In genomic region chr7:34876787-34877186, GRCm38 (mm10) we compare ENCODE assay signal across 14 mouse cellular contexts. TPM values are rescaled to one million over a fixed set of nuclear protein-coding genes. Genes with fewer than 3 reads are reported as not detected.
DNase-seq lines count a peak whose midpoint lies in the region; ATAC-seq and TF ChIP-seq lines count a peak whose summit lies in the region.
"Had no signal": no experiment of that assay in that cellular context is flagged by ENCODE, and none has a peak within 500 bp of the region (broad histone marks: within the 10 kb centered on the region; RNA-seq: fewer than 3 reads in every experiment).

No protein-coding gene starts in this region.

- no peaks in the 10 kb centered on the region for H3K36me3 ChIP-seq in kidney, adult 2 months (ENCODE audit: control insufficient read depth, insufficient read depth, low read length)
- H3K36me3 ChIP-seq in kidney, embryonic 14.5 days (ENCODE audit: control insufficient read depth, insufficient read depth, low read length) = no peaks in the 10 kb centered on the region
- no peaks in the 10 kb centered on the region for H3K36me3 ChIP-seq in E14TG2a.4 (ENCODE audit: insufficient read depth, low read length)
- no peaks in the 10 kb centered on the region for H3K36me3 ChIP-seq in hindbrain, embryonic 10.5 days
- H3K36me3 ChIP-seq: limb, embryonic 12.5 days had no signal

- no peaks in the 10 kb centered on the region for H3K4me1 ChIP-seq in kidney, adult 2 months (ENCODE audit: control insufficient read depth, insufficient read depth, low read length)
- H3K4me1 ChIP-seq in kidney, embryonic 14.5 days (ENCODE audit: control insufficient read depth, insufficient read depth, low read length) = no peaks in the 10 kb centered on the region
- H3K4me1 ChIP-seq in E14TG2a.4 (replicated peaks; ENCODE audit: low read depth, low read length) = peaks cover 43% of the 10 kb centered on the region
- no peaks in the 10 kb centered on the region for H3K4me1 ChIP-seq in hindbrain, embryonic 10.5 days (replicated peaks)
- H3K4me1 ChIP-seq: limb, embryonic 12.5 days had no signal

- WGBS in kidney, adult 2 months = 60% methylated on average over 7 of the region's 7 CpGs
- WGBS in kidney, embryonic 14.5 days = 59% methylated on average over 7 of the region's 7 CpGs
- 66% methylated on average over 7 of the region's 7 CpGs for WGBS in hindbrain, embryonic 10.5 days

- DNase-seq in kidney, adult 2 months = peak; percentile 72
- DNase-seq in kidney, postnatal 10 days = peak; percentile 55
- DNase-seq in lung, postnatal 25 days (ENCODE audit: low spot score) = peak; percentile 29
- no peak for DNase-seq in adrenal gland, postnatal 14 days
- DNase-seq in gastrocnemius, postnatal 10 days = no peak
- no peak for DNase-seq in hindbrain, embryonic 10.5 days (ENCODE audit: low spot score)
- DNase-seq: cerebellum, postnatal 36 days; forebrain, postnatal 0 days; heart, adult 11 months; layer of hippocampus, adult 9-11 months; right cerebral cortex, adult 18-20 months had no signal

- H3K27me3 ChIP-seq in kidney, adult 2 months (replicated peaks; ENCODE audit: control insufficient read depth, insufficient read depth, low read length) = no peaks in the 10 kb centered on the region
- H3K27me3 ChIP-seq in kidney, embryonic 14.5 days (ENCODE audit: control insufficient read depth, insufficient read depth, low read length) = no peaks in the 10 kb centered on the region
- H3K27me3 ChIP-seq in E14TG2a.4 (ENCODE audit: insufficient read depth, low read length) = no peaks in the 10 kb centered on the region; the same call in 1 of the 2 replicates
- no peaks in the 10 kb centered on the region for H3K27me3 ChIP-seq in hindbrain, embryonic 10.5 days (ENCODE audit: insufficient read depth, poor library complexity, severe bottlenecking)
- H3K27me3 ChIP-seq: limb, embryonic 12.5 days had no signal

- TF ChIP-seq POLR2A in kidney, adult 2 months (IDR thresholded peaks at IDR 0.05; ENCODE audit: low read depth, low read length) = no peak

- no peak overlapping the region for H3K4me2 ChIP-seq in kidney, embryonic 14.5 days (replicated peaks; ENCODE audit: low read depth, low read length)
- H3K4me2 ChIP-seq: limb, embryonic 12.5 days had no signal

- no peak overlapping the region for H3K9ac ChIP-seq in kidney, embryonic 14.5 days (ENCODE audit: low read depth, low read length)
- H3K9ac ChIP-seq: forebrain, postnatal 0 days; limb, embryonic 12.5 days had no signal

- TF ChIP-seq CTCF in kidney, adult 2 months (conservative IDR thresholded peaks at IDR 0.05; ENCODE audit: insufficient read depth, insufficient read length, low read depth, low read length) = peak; percentile 60
- peak; percentile 23 for TF ChIP-seq CTCF in E14TG2a.4 (conservative IDR thresholded peaks at IDR 0.05; ENCODE audit: low read length)

- no peak overlapping the region for H3K27ac ChIP-seq in kidney, adult 2 months (ENCODE audit: insufficient read depth, low read depth, low read length)
- H3K27ac ChIP-seq in kidney, embryonic 14.5 days (ENCODE audit: low read depth, low read length) = no peak overlapping the region
- H3K27ac ChIP-seq in hindbrain, embryonic 10.5 days = no peak overlapping the region
- H3K27ac ChIP-seq: limb, embryonic 12.5 days had no signal

- no peak for ATAC-seq in kidney, embryonic 14.5 days (ENCODE audit: low FRiP score, low TSS enrichment)
- ATAC-seq: forebrain, postnatal 0 days had no signal

- H3K9me3 ChIP-seq in kidney, embryonic 14.5 days (ENCODE audit: control insufficient read depth, low read length) = no peaks in the 10 kb centered on the region
- no peaks in the 10 kb centered on the region for H3K9me3 ChIP-seq in E14TG2a.4 (ENCODE audit: low read length)
- H3K9me3 ChIP-seq in hindbrain, embryonic 10.5 days = no peaks in the 10 kb centered on the region

- no peak overlapping the region for H3K4me3 ChIP-seq in kidney, adult 2 months (ENCODE audit: insufficient read depth, low read depth, low read length)
- no peak overlapping the region for H3K4me3 ChIP-seq in kidney, embryonic 14.5 days (ENCODE audit: low read length)
- H3K4me3 ChIP-seq in E14TG2a.4 (replicated peaks; ENCODE audit: low read length) = no peak overlapping the region
- no peak overlapping the region for H3K4me3 ChIP-seq in hindbrain, embryonic 10.5 days
- H3K4me3 ChIP-seq: limb, embryonic 12.5 days had no signal

RNA-seq across cellular contexts. Expression of gene Pepd, which starts 35.4 kb away (rescaled TPM):
- polyA plus RNA-seq in kidney, adult 2 months (2012; rRNA removed) = 299 and 326 TPM in 2 replicates
- polyA plus RNA-seq in kidney, embryonic 14.5 days (2014; fragmentation: Nextera tagmentation; extraction: Ambion mirVana) = 109 and 122 TPM in 2 replicates
- 52.8 and 53.9 TPM in 2 replicates for total RNA-seq in adrenal gland, postnatal 14 days (2021)
- total RNA-seq in gastrocnemius, postnatal 10 days (2021) = 10 to 100 TPM; 28.7 to 29.8 TPM
- polyA plus RNA-seq in hindbrain, embryonic 10.5 days (2016; fragmentation: Nextera tagmentation; extraction: Ambion mirVana) = 76.1 and 76.9 TPM in 2 replicates

Comparison
In these comparisons a context has a peak if more than half of its experiments do, and no peak if none do; other contexts are left out.
1. DNase-seq: peak in kidney, adult 2 months (single experiment), kidney, postnatal 10 days (single experiment) and lung, postnatal 25 days (single experiment); none in adrenal gland, postnatal 14 days (single experiment), gastrocnemius, postnatal 10 days (single experiment) and hindbrain, embryonic 10.5 days (single experiment).